Mouse (Mus musculus) kidney, adult 9 months (tissue): ENCODE data around the gene Clec11a.

Experiments used
- DNase-seq: peaks from one replicate; pipeline ENCODE4 v3.0.0; 2022

Clec11a gene

GRCm38 (mm10) chr7:44306516-44307240, at the start of gene Clec11a:
Clec11a (minus strand) TSS chr7:44306902.
- peak; percentile 16 for DNase-seq

GRCm38 (mm10) chr7:44355411-44355810, 48.7 kb upstream of the Clec11a start:
- DNase-seq, result no peak

GRCm38 (mm10) chr7:44353601-44354340, 47.1 kb upstream of the Clec11a start:
- no peak for DNase-seq

- no peak for DNase-seq
Measured at GRCm38 (mm10) chr7:44352750-44353600, 46.3 kb upstream of the Clec11a start.

- no peak for DNase-seq
Measured at GRCm38 (mm10) chr7:44351881-44352749, 45.4 kb upstream of the Clec11a start.

- peak; percentile 88 for DNase-seq
Measured at GRCm38 (mm10) chr7:44350957-44351711, 44.4 kb upstream of the Clec11a start.

- no peak for DNase-seq
Measured at GRCm38 (mm10) chr7:44349043-44349442, 42.3 kb upstream of the Clec11a start.

GRCm38 (mm10) chr7:44344622-44345021, 37.9 kb upstream of the Clec11a start:
- no peak for DNase-seq

- no peak for DNase-seq
Measured at GRCm38 (mm10) chr7:44343459-44344015, 36.8 kb upstream of the Clec11a start.

GRCm38 (mm10) chr7:44341714-44342113, 35.0 kb upstream of the Clec11a start:
- DNase-seq, result no peak

GRCm38 (mm10) chr7:44341119-44341518, 34.4 kb upstream of the Clec11a start:
- no peak for DNase-seq

GRCm38 (mm10) chr7:44340226-44340625, 33.5 kb upstream of the Clec11a start:
- DNase-seq, result no peak

- DNase-seq, result no peak
Measured at GRCm38 (mm10) chr7:44337121-44337849, 30.6 kb upstream of the Clec11a start.

- DNase-seq, result no peak
Measured at GRCm38 (mm10) chr7:44336046-44337021, 29.6 kb upstream of the Clec11a start.

GRCm38 (mm10) chr7:44335031-44335878, 28.6 kb upstream of the Clec11a start:
- DNase-seq, result no peak

GRCm38 (mm10) chr7:44334139-44334538, 27.4 kb upstream of the Clec11a start:
- no peak for DNase-seq

GRCm38 (mm10) chr7:44332336-44332735, 25.6 kb upstream of the Clec11a start:
- DNase-seq, result no peak

GRCm38 (mm10) chr7:44326614-44327013, 19.9 kb upstream of the Clec11a start:
- no peak for DNase-seq
